Mouse (Mus musculus) heart, postnatal 0 days (tissue): ENCODE results near the gene Atp2c1. TPM values are rescaled to one million over a fixed set of nuclear protein-coding genes. Genes with fewer than 3 reads are reported as not detected.
A peak's percentile ranks its signal among the peaks of the same experiment; 100 is the strongest.

Source experiments
- ATAC-seq: fragments of 200-750 bp; cut with Nextera tagmentation; 2 replicates; pipeline ENCODE4 v1.8.0; 2017; ENCODE audit warnings: low read depth, moderate number of reproducible peaks, moderate library complexity; ENCODE audit not compliant: insufficient read depth
- DNase-seq: peaks from one replicate; pipeline ENCODE4 v3.0.0-alpha.2; 2016; ENCODE audit warnings: low spot score
- H3K27ac ChIP-seq: fragments of 300-500 bp; sonication (generic); 2 replicates; pipeline ENCODE4 v1.5.1; 2014; ENCODE audit warnings: low read depth, mild to moderate bottlenecking
- H3K27me3 ChIP-seq: fragments of 300-500 bp; sonication (generic); 2 replicates; pipeline ENCODE4 v1.6.1; 2014; ENCODE audit warnings: low read length, mixed read lengths; ENCODE audit not compliant: control insufficient read depth, insufficient read depth
- H3K36me3 ChIP-seq: fragments of 300-500 bp; sonication (generic); replicated peaks from 2 replicates; pipeline ENCODE4 v1.6.1; 2014; ENCODE audit warnings: low read length, mixed read lengths; ENCODE audit not compliant: control insufficient read depth, insufficient read depth
- H3K4me1 ChIP-seq: fragments of 300-500 bp; sonication (generic); 2 replicates; pipeline ENCODE4 v1.6.1; 2014; ENCODE audit warnings: antibody characterized with exemption; ENCODE audit not compliant: control insufficient read depth, insufficient read depth
- H3K4me2 ChIP-seq: fragments of 300-500 bp; sonication (generic); 2 replicates; pipeline ENCODE4 v1.6.1; 2014; ENCODE audit warnings: low read depth, mild to moderate bottlenecking, low read length, moderate library complexity
- H3K4me3 ChIP-seq: fragments of 300-500 bp; sonication (generic); 2 replicates; pipeline ENCODE4 v1.5.1; 2014; ENCODE audit warnings: low read depth, low read length
- H3K9ac ChIP-seq: fragments of 300-500 bp; sonication (generic); replicated peaks from 2 replicates; pipeline ENCODE4 v1.6.1; 2014; ENCODE audit warnings: low read depth, low read length, mixed read lengths
- H3K9me3 ChIP-seq: fragments of 300-500 bp; sonication (generic); replicated peaks from 2 replicates; pipeline ENCODE4 v1.6.1; 2016; ENCODE audit warnings: low read length; ENCODE audit not compliant: control insufficient read depth
- CTCF ChIP-seq: IDR thresholded peaks from 2 replicates; pipeline ENCODE4 v1.5.1; 2016; ENCODE audit warnings: antibody characterized with exemption, control low read depth, low read depth
- EP300 ChIP-seq: IDR thresholded peaks from 2 replicates; pipeline ENCODE4 v1.6.1; 2016; ENCODE audit warnings: antibody characterized with exemption, low read depth
- WGBS: fragments of 180-500 bp; shearing (Covaris S2); extraction: QIAGEN DNeasy Blood & Tissue Kit; methylation state at CpG from one replicate; pipeline ENCODE4 v1.1.7; 2014; 5-methylcytosine and 5-hydroxymethylcytosine counted together
- polyA plus RNA-seq: library from polyadenylated mRNA; unstranded; fragments of >200 nt; fragmentation: Nextera tagmentation; extraction: Ambion mirVana; gene quantifications from 2 replicates; pipeline ENCODE4 v1.2.1, GENCODE M21; 2015
- total RNA-seq: library from RNA; depleted of rRNA; stranded (reverse); fragments of >200 nt; gene quantifications from 2 replicates; pipeline ENCODE4 v1.2.3, GENCODE M21; 2014; ENCODE audit warnings: low replicate concordance; rRNA removed

Atp2c1 gene
- total RNA-seq (39.6 and 72.2 TPM in 2 replicates), polyA plus RNA-seq (25.1 and 31.1 TPM in 2 replicates)

DNA sequence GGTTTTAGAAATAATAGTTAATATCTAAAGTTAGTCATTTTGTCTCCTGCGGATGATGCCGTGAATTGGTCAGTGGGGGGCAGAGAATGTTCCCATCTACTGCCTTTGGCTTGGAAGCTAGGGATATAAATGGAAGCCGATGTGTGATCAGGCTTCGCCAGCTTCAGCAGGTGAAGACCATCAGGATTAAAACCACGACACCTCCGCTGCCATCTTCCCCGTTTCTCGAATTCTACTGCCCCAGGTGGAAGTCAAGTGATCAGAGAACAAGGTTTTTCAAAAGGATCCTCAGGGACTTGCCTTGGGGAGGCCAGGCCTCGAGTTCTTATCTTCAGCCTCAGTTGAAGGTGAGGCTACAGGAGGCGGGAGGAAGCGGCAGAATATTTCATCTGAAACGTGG, at the start of gene Atp2c1:
Gene Atp2c1, minus strand, starts transcription at position 101 of the 400 bp plus-strand sequence.
- H3K4me2 ChIP-seq, result no peak within 1 kb of the TSS
- H3K27ac ChIP-seq, result no peak within 1 kb of the TSS
- no peaks in the 10 kb centered on the region for H3K27me3 ChIP-seq
- TF ChIP-seq EP300 (no peak), CTCF (no peak)
- H3K9me3 ChIP-seq, result no peaks in the 10 kb centered on the region
- no peak within 1 kb of the TSS for H3K9ac ChIP-seq
- no peak for ATAC-seq
- H3K36me3 ChIP-seq, result no peaks in the 10 kb centered on the region
- no peak for DNase-seq
- no peak within 1 kb of the TSS for H3K4me3 ChIP-seq
- peaks cover 3% of the 10 kb centered on the region; the same call in 1 of the 2 replicates for H3K4me1 ChIP-seq
- 85% methylated on average over 12 of the region's 12 CpGs for WGBS

- ATAC-seq (no peak), DNase-seq (no peak)
- no peak for TF ChIP-seq EP300
- no peak for TF ChIP-seq CTCF
- Histone ChIP-seq H3K36me3 (no peaks in the 10 kb centered on the region), H3K9ac (no peak overlapping the region), H3K4me1 (no peaks in the 10 kb centered on the region), H3K4me2 (no peak overlapping the region), H3K27me3 (0 out of 2 replicates have a peak, but pooled peaks cover 8% of the 10 kb centered on the region), H3K9me3 (no peaks in the 10 kb centered on the region), H3K27ac (no peak overlapping the region), H3K4me3 (no peak overlapping the region)
- 81% methylated on average over 5 of the region's 5 CpGs for WGBS
Observed at GRCm38 (mm10) chr9:105557452-105557851, 30.3 kb upstream of the Atp2c1 start.

GRCm38 (mm10) chr9:105556141-105556735, 29.1 kb upstream of the Atp2c1 start:
- Histone ChIP-seq H3K4me1 (no peaks in the 10 kb centered on the region), H3K27me3 (0 out of 2 replicates have a peak, but pooled peaks cover 8% of the 10 kb centered on the region), H3K27ac (no peak overlapping the region), H3K9ac (no peak overlapping the region), H3K9me3 (no peaks in the 10 kb centered on the region), H3K4me2 (no peak overlapping the region), H3K4me3 (no peak overlapping the region), H3K36me3 (no peaks in the 10 kb centered on the region)
- 54% methylated on average over 8 of the region's 8 CpGs for WGBS
- ATAC-seq, result no peak
- DNase-seq, result no peak
- TF ChIP-seq EP300 (no peak), CTCF (no peak)

- 72% methylated on average over 7 of the region's 7 CpGs for WGBS
- H3K27ac ChIP-seq, result no peak overlapping the region
- H3K4me2 ChIP-seq, result peak overlapping the region; percentile 35
- no peaks in the 10 kb centered on the region for H3K4me1 ChIP-seq
- DNase-seq, result no peak
- no peak overlapping the region for H3K9ac ChIP-seq
- no peak overlapping the region for H3K4me3 ChIP-seq
- H3K27me3 ChIP-seq, result 0 out of 2 replicates have a peak, but pooled peaks cover 8% of the 10 kb centered on the region
- ATAC-seq, result no peak
- H3K9me3 ChIP-seq, result no peaks in the 10 kb centered on the region
- TF ChIP-seq CTCF (no peak), EP300 (no peak)
- no peaks in the 10 kb centered on the region for H3K36me3 ChIP-seq
Observed at GRCm38 (mm10) chr9:105554439-105554807, 27.3 kb upstream of the Atp2c1 start.

DNA sequence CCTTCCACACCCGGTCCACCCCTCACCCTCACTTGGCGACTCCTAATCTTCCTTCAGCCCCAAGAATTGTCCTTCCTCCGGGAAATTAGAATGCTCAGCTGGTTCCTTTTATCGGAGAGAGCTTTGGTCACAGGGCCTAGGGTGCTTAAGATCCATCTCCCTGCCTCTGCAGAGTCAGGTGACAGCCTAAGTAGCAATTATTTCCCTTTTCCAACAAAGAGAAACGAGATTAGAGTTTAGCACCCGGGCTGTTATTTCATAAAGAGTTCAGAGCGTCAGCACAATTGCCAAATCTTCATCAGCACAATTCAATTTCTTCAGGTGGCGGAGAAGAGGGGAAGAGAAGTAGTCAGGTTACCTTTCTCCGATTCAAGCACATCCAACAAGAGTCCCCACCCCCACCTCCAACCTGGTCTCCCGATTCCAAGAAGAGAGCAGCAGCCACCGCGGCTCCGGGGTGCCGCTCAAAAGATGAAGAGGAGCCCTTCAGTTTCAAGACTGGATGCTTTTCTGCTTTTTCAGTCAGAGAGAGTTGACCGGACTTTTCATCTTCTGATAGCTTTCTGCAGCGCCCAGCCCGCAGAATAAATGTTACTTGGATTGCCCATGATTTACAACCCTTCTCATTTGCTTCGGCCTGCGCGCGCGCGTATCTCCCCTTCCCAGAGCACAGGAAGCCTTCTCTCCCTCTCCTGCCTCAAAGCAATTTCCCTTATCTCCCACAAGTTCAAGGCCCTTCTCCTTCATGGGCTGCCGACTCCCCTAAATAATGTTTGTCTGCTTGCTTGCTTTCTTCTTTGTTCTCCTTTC, 26.7 kb upstream of the Atp2c1 start:
- H3K27ac ChIP-seq, result no peak overlapping the region
- no peak overlapping the region for H3K9ac ChIP-seq
- peaks cover 5% of the 10 kb centered on the region; the same call in 1 of the 2 replicates for H3K4me1 ChIP-seq
- no peak for TF ChIP-seq EP300
- no peak for TF ChIP-seq CTCF
- DNase-seq (no peak), ATAC-seq (no peak)
- 0 out of 2 replicates have a peak, but pooled peaks cover 8% of the 10 kb centered on the region for H3K27me3 ChIP-seq
- WGBS, result 21% methylated on average over 24 of the region's 24 CpGs
- peak overlapping the region; percentile 35 for H3K4me2 ChIP-seq
- no peak overlapping the region for H3K4me3 ChIP-seq
- no peaks in the 10 kb centered on the region for H3K9me3 ChIP-seq
- H3K36me3 ChIP-seq, result no peaks in the 10 kb centered on the region
